Mouse (Mus musculus) MEL (cell line): ENCODE measurements around the gene Negr1. TPM values are rescaled to one million over a fixed set of nuclear protein-coding genes. Genes with fewer than 3 reads are reported as not detected.

Experiments
- DNase-seq: peaks from one replicate; pipeline ENCODE4 v3.0.0; 2011; ENCODE audit warnings: low read depth, low spot score
- H3K27ac ChIP-seq: 2 replicates; pipeline ENCODE4 v1.5.1; 2012; ENCODE audit warnings: low read depth, mild to moderate bottlenecking, control low read depth, low read length, moderate library complexity; ENCODE audit not compliant: control insufficient read depth
- H3K27me3 ChIP-seq, 2 experiments: fragments of 150-350 bp in 1 of 2; sonication (generic) in 1 of 2; 2 replicates each; pipeline ENCODE4 v1.6.1; 2012; ENCODE audit warnings: low read length in 2 of 2, mild to moderate bottlenecking in 2 of 2, improper control_type of control experiment in 1 of 2, moderate library complexity in 1 of 2; ENCODE audit not compliant: insufficient read depth in 2 of 2, control insufficient read depth in 1 of 2
- H3K36me3 ChIP-seq, 2 experiments: 2 replicates each; pipeline ENCODE4 v1.6.1; 2012 to 2014; ENCODE audit warnings: low read length in 2 of 2, improper control_type of control experiment in 1 of 2, inconsistent platforms in 1 of 2, mild to moderate bottlenecking in 1 of 2; ENCODE audit not compliant: insufficient read depth in 2 of 2, control insufficient read depth in 1 of 2
- H3K4me1 ChIP-seq, 2 experiments: fragments of 150-350 bp in 1 of 2; sonication (generic) in 1 of 2; 2 replicates each; pipeline ENCODE4 v1.6.1; 2012; ENCODE audit warnings: low read length in 2 of 2, improper control_type of control experiment in 1 of 2, mild to moderate bottlenecking in 1 of 2; ENCODE audit not compliant: insufficient read depth in 2 of 2, control insufficient read depth in 1 of 2
- H3K4me3 ChIP-seq, 2 experiments: fragments of 150-350 bp in 1 of 2; sonication (generic) in 1 of 2; 2 replicates each; pipeline ENCODE4 v1.5.1; 2012; ENCODE audit warnings: low read depth in 2 of 2, low read length in 2 of 2, mild to moderate bottlenecking in 2 of 2, moderate library complexity in 2 of 2, control low read depth in 1 of 2, improper control_type of control experiment in 1 of 2; ENCODE audit not compliant: control insufficient read depth in 1 of 2, insufficient read depth in 1 of 2
- H3K79me2 ChIP-seq: 2 replicates; pipeline ENCODE4 v1.6.1; 2012; ENCODE audit warnings: mild to moderate bottlenecking, low read length, moderate library complexity; ENCODE audit not compliant: control insufficient read depth, poor library complexity, insufficient read depth
- H3K9ac ChIP-seq: 2 replicates; pipeline ENCODE4 v1.6.1; 2012; ENCODE audit warnings: low read depth, mild to moderate bottlenecking, control low read depth, low read length, moderate library complexity; ENCODE audit not compliant: control insufficient read depth, poor library complexity, severe bottlenecking
- H3K9me3 ChIP-seq: fragments of 150-350 bp; sonication (generic); replicated peaks from 2 replicates; pipeline ENCODE4 v1.6.1; 2012; ENCODE audit warnings: mild to moderate bottlenecking, low read length, improper control_type of control experiment, moderate library complexity; ENCODE audit not compliant: insufficient read depth
- BHLHE40 ChIP-seq: IDR thresholded peaks from 2 replicates; pipeline ENCODE4 v1.6.1; 2012; ENCODE audit warnings: low read depth, mild to moderate bottlenecking, inconsistent platforms, low read length, improper control_type of control experiment, borderline replicate concordance
- CHD1 ChIP-seq: IDR thresholded peaks from 2 replicates; pipeline ENCODE4 v1.6.1; 2012; ENCODE audit warnings: low read depth, mild to moderate bottlenecking, inconsistent platforms, low read length, improper control_type of control experiment
- CHD2 ChIP-seq: IDR thresholded peaks from 2 replicates; pipeline ENCODE4 v1.6.1; 2011; ENCODE audit warnings: low read length, improper control_type of control experiment
- ELF1 ChIP-seq: IDR thresholded peaks from 2 replicates; pipeline ENCODE4 v1.6.1; 2014; ENCODE audit warnings: low read depth, mild to moderate bottlenecking, inconsistent platforms, low read length, improper control_type of control experiment, moderate library complexity
- GABPA ChIP-seq: IDR thresholded peaks from 2 replicates; pipeline ENCODE4 v1.6.1; 2012; ENCODE audit warnings: low read depth, mild to moderate bottlenecking, inconsistent platforms, low read length, improper control_type of control experiment, moderate library complexity
- HCFC1 ChIP-seq: IDR thresholded peaks from 2 replicates; pipeline ENCODE4 v1.6.1; 2012; ENCODE audit warnings: low read depth, mild to moderate bottlenecking, inconsistent platforms, low read length, improper control_type of control experiment, moderate library complexity
- JUND ChIP-seq: IDR thresholded peaks from 2 replicates; pipeline ENCODE4 v1.6.1; 2011; ENCODE audit warnings: low read depth, mild to moderate bottlenecking, improper control_type of control experiment, low read length
- MAX ChIP-seq: IDR thresholded peaks from 2 replicates; pipeline ENCODE4 v1.6.1; 2011; ENCODE audit warnings: low read length, improper control_type of control experiment
- MXI1 ChIP-seq: IDR thresholded peaks from 2 replicates; pipeline ENCODE4 v1.6.1; 2011; ENCODE audit warnings: mild to moderate bottlenecking, low read depth, low read length, improper control_type of control experiment
- MYC ChIP-seq: IDR thresholded peaks from 2 replicates; pipeline ENCODE4 v1.6.1; 2011; ENCODE audit warnings: low read depth, mild to moderate bottlenecking, low read length, improper control_type of control experiment, moderate library complexity
- NELFE ChIP-seq: IDR thresholded peaks from 2 replicates; pipeline ENCODE4 v1.6.1; 2011; ENCODE audit warnings: low read depth, low read length, improper control_type of control experiment
- NRF1 ChIP-seq: IDR thresholded peaks from 2 replicates; pipeline ENCODE4 v1.6.1; 2014; ENCODE audit warnings: low read depth, mild to moderate bottlenecking, inconsistent platforms, low read length, improper control_type of control experiment, moderate library complexity; ENCODE audit not compliant: poor library complexity, insufficient read depth, severe bottlenecking
- POLR2A ChIP-seq, 2 experiments: IDR thresholded peaks; 2 replicates each; pipeline ENCODE4 v1.6.1; 2011 to 2012; ENCODE audit warnings: low read length in 2 of 2, mild to moderate bottlenecking in 2 of 2, control low read depth in 1 of 2, improper control_type of control experiment in 1 of 2, low read depth in 1 of 2, moderate library complexity in 1 of 2; ENCODE audit not compliant: control insufficient read depth in 1 of 2, insufficient read depth in 1 of 2, poor library complexity in 1 of 2
- POLR2AphosphoS2 ChIP-seq: IDR thresholded peaks from 2 replicates; pipeline ENCODE4 v1.6.1; 2011; ENCODE audit warnings: low read length, improper control_type of control experiment
- POLR2AphosphoS5 ChIP-seq: IDR thresholded peaks from 2 replicates; pipeline ENCODE4 v1.6.1; 2012; ENCODE audit warnings: low read depth, borderline replicate concordance, mild to moderate bottlenecking, inconsistent platforms, low read length, moderate library complexity, mixed read lengths
- RAD21 ChIP-seq: IDR thresholded peaks from 2 replicates; pipeline ENCODE4 v1.6.1; 2011; ENCODE audit warnings: mild to moderate bottlenecking, low read depth, low read length, improper control_type of control experiment
- RCOR1 ChIP-seq: IDR thresholded peaks from 2 replicates; pipeline ENCODE4 v1.6.1; 2012; ENCODE audit warnings: low read depth, mild to moderate bottlenecking, inconsistent platforms, low read length, improper control_type of control experiment
- SIN3A ChIP-seq: IDR thresholded peaks from 2 replicates; pipeline ENCODE4 v1.6.1; 2012; ENCODE audit warnings: low read length, improper control_type of control experiment, inconsistent platforms
- SMC3 ChIP-seq: IDR thresholded peaks from 2 replicates; pipeline ENCODE4 v1.6.1; 2011; ENCODE audit warnings: low read depth, low read length, improper control_type of control experiment
- TBP ChIP-seq: IDR thresholded peaks from 2 replicates; pipeline ENCODE4 v1.8.0; 2011; ENCODE audit warnings: low read depth, low read length, improper control_type of control experiment
- TCF12 ChIP-seq: IDR thresholded peaks from 2 replicates; pipeline ENCODE4 v1.6.1; 2014; ENCODE audit warnings: low read depth, mild to moderate bottlenecking, inconsistent platforms, low read length, improper control_type of control experiment, moderate library complexity
- UBTF ChIP-seq: IDR thresholded peaks from 2 replicates; pipeline ENCODE4 v1.6.1; 2012; ENCODE audit warnings: low read depth, mild to moderate bottlenecking, inconsistent platforms, low read length, improper control_type of control experiment, moderate library complexity, borderline replicate concordance; ENCODE audit not compliant: insufficient read depth
- USF2 ChIP-seq, 2 experiments: IDR thresholded peaks; 2 replicates each; pipeline ENCODE4 v1.6.1; 2011 to 2012; ENCODE audit warnings: improper control_type of control experiment in 2 of 2, low read length in 2 of 2, borderline replicate concordance in 1 of 2, inconsistent platforms in 1 of 2, low read depth in 1 of 2, mild to moderate bottlenecking in 1 of 2; ENCODE audit not compliant: insufficient read depth in 1 of 2
- ZC3H11A ChIP-seq: IDR thresholded peaks from 2 replicates; pipeline ENCODE4 v1.6.1; 2012; ENCODE audit warnings: low read depth, mild to moderate bottlenecking, inconsistent platforms, low read length, improper control_type of control experiment
- ZMIZ1 ChIP-seq: IDR thresholded peaks from 2 replicates; pipeline ENCODE4 v1.6.1; 2012; ENCODE audit warnings: low read depth, mild to moderate bottlenecking, inconsistent platforms, low read length, improper control_type of control experiment, moderate library complexity
- ZNF384 ChIP-seq: IDR thresholded peaks from 2 replicates; pipeline ENCODE4 v1.6.1; 2012; ENCODE audit warnings: low read depth, mild to moderate bottlenecking, inconsistent platforms, low read length, improper control_type of control experiment
- polyA plus RNA-seq, 2 experiments: library from polyadenylated mRNA; stranded (reverse) in 1 of 2; unstranded in 1 of 2; fragments of >175 nt in 1 of 2; fragments of >200 nt in 1 of 2; gene quantifications; 2 replicates each; pipeline versions ENCODE4 v1.2.1 to v1.2.4; 2012; ENCODE audit warnings: low replicate concordance in 2 of 2, low read depth in 1 of 2; ENCODE audit not compliant: insufficient read length in 2 of 2, insufficient read depth in 1 of 2, missing spikeins in 1 of 2
- total RNA-seq: library from RNA; depleted of rRNA; stranded (reverse); fragments of 300-350 nt; gene quantifications from 2 replicates; pipeline ENCODE4 v1.2.3, GENCODE M21; 2012

Negr1 gene
- total and polyA plus RNA-seq, 3 experiments = not detected

GRCm38 (mm10) chr3:156947404-156947803, 385.8 kb downstream of the Negr1 start:
- H3K9ac ChIP-seq = no peak overlapping the region
- no peaks in the 10 kb centered on the region for H3K79me2 ChIP-seq
- no peaks in the 10 kb centered on the region for H3K9me3 ChIP-seq
- TF ChIP-seq POLR2A (IDR thresholded peaks at IDR 0.05; ENCODE audit: control insufficient read depth in 1 of 2, insufficient read depth in 1 of 2, low read depth in 1 of 2, low read length in 2 of 2, poor library complexity in 1 of 2) = no peak
- no peak for TF ChIP-seq CHD2
- no peak for DNase-seq
- H3K27ac ChIP-seq = no peak overlapping the region
- H3K4me1 ChIP-seq = no peaks in the 10 kb centered on the region
- H3K4me3 ChIP-seq = no peak overlapping the region
- H3K36me3 ChIP-seq = no peaks in the 10 kb centered on the region
- no peaks in the 10 kb centered on the region for H3K27me3 ChIP-seq

- no peaks in the 10 kb centered on the region for H3K27me3 ChIP-seq
- H3K9me3 ChIP-seq = no peaks in the 10 kb centered on the region
- no peak overlapping the region for H3K9ac ChIP-seq
- no peak for DNase-seq
- H3K4me1 ChIP-seq = no peaks in the 10 kb centered on the region
- H3K4me3 ChIP-seq = no peak overlapping the region
- H3K36me3 ChIP-seq = no peaks in the 10 kb centered on the region
- no peaks in the 10 kb centered on the region for H3K79me2 ChIP-seq
- TF ChIP-seq HCFC1 (no peak), ZC3H11A (no peak), CHD1 (no peak), JUND (no peak), MXI1 (no peak), GABPA (no peak), UBTF (no peak), POLR2AphosphoS2 (no peak), SIN3A (no peak), BHLHE40 (no peak), RAD21 (no peak), ZNF384 (no peak), MAX (no peak), TCF12 (no peak)
- no peak overlapping the region for H3K27ac ChIP-seq
Observed at GRCm38 (mm10) chr3:156952970-156953369, 391.4 kb downstream of the Negr1 start.

GRCm38 (mm10) chr3:156955094-156955493, 393.5 kb downstream of the Negr1 start:
- H3K4me3 ChIP-seq = no peak overlapping the region
- no peak for TF ChIP-seq RAD21
- no peak for TF ChIP-seq MYC
- no peak for TF ChIP-seq POLR2AphosphoS5
- TF ChIP-seq ZMIZ1 = no peak
- no peak for TF ChIP-seq POLR2A (IDR thresholded peaks at IDR 0.05; ENCODE audit: control insufficient read depth in 1 of 2, insufficient read depth in 1 of 2, low read depth in 1 of 2, low read length in 2 of 2, poor library complexity in 1 of 2)
- no peak for TF ChIP-seq SIN3A
- no peak for TF ChIP-seq TBP
- no peak for TF ChIP-seq JUND
- TF ChIP-seq SMC3 = no peak
- TF ChIP-seq TCF12 = no peak
- no peak for TF ChIP-seq CHD2
- no peak for TF ChIP-seq RCOR1
- TF ChIP-seq NRF1 = no peak
- TF ChIP-seq NELFE = no peak
- no peak for TF ChIP-seq MXI1
- no peak for TF ChIP-seq ZNF384
- TF ChIP-seq USF2 (IDR thresholded peaks at IDR 0.05; ENCODE audit: borderline replicate concordance in 1 of 2, insufficient read depth in 1 of 2, low read depth in 1 of 2, low read length in 2 of 2) = no peak
- no peak for TF ChIP-seq ELF1
- no peaks in the 10 kb centered on the region for H3K9me3 ChIP-seq
- no peaks in the 10 kb centered on the region for H3K79me2 ChIP-seq
- DNase-seq = no peak
- H3K27ac ChIP-seq = no peak overlapping the region
- H3K4me1 ChIP-seq = no peaks in the 10 kb centered on the region
- H3K36me3 ChIP-seq = no peaks in the 10 kb centered on the region
- H3K9ac ChIP-seq = no peak overlapping the region
- no peaks in the 10 kb centered on the region for H3K27me3 ChIP-seq
